Mouse (Mus musculus) heart, postnatal 0 days (tissue): Measurements from ENCODE around the gene Rai14.

ENCODE experiments used
- CTCF ChIP-seq: IDR thresholded peaks from 2 replicates; pipeline ENCODE4 v1.5.1; 2016; ENCODE audit warnings: antibody characterized with exemption, control low read depth, low read depth
- EP300 ChIP-seq: IDR thresholded peaks from 2 replicates; pipeline ENCODE4 v1.6.1; 2016; ENCODE audit warnings: antibody characterized with exemption, low read depth

DNA sequence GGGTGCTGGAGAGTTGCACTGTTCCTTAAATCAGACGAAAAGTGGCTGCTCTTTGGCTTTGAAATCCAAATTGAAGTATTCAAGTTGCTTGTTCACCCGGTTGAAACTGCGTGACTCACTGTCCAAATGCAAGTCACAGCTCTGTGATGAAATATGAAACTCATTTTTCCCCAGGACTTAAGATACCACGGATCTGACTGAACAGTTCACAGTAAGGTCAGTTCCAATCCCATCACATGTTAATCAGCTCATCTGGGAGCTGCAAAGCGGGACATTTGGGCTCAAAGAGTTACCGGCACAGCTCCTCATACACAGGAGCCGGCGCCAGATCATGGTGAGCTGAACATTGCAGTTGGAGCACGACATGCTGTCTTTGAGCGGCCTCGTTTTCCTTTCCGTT is 45.6 kb upstream of the Rai14 start:
- TF ChIP-seq CTCF (no peak), EP300 (no peak)
